Mouse (Mus musculus) limb, embryonic 14.5 days (tissue): ENCODE data around the gene Clec2g. TPM values are rescaled to one million over a fixed set of nuclear protein-coding genes. Genes with fewer than 3 reads are reported as not detected.

Experiments used
- ATAC-seq: fragments of 200-750 bp; cut with Nextera tagmentation; 2 replicates; pipeline ENCODE4 v1.8.0; 2017; ENCODE audit warnings: low read depth, moderate number of reproducible peaks, moderate TSS enrichment; ENCODE audit not compliant: low FRiP score
- DNase-seq: peaks from one replicate; pipeline ENCODE4 v3.0.0-alpha.2; 2015; ENCODE audit warnings: low spot score
- H3K27ac ChIP-seq: fragments of 300-500 bp; sonication (generic); replicated peaks from 2 replicates; pipeline ENCODE4 v1.5.1; 2014; ENCODE audit warnings: low read depth, mild to moderate bottlenecking, low read length, moderate library complexity, mixed read lengths
- H3K27me3 ChIP-seq: fragments of 300-500 bp; sonication (generic); 2 replicates; pipeline ENCODE4 v1.6.1; 2014; ENCODE audit warnings: low read length, mixed read lengths; ENCODE audit not compliant: control insufficient read depth, insufficient read depth
- H3K36me3 ChIP-seq: fragments of 300-500 bp; sonication (generic); 2 replicates; pipeline ENCODE4 v1.6.1; 2014; ENCODE audit warnings: mild to moderate bottlenecking, low read length, moderate library complexity, mixed read lengths; ENCODE audit not compliant: control insufficient read depth, insufficient read depth
- H3K4me1 ChIP-seq: fragments of 300-500 bp; sonication (generic); 2 replicates; pipeline ENCODE4 v1.6.1; 2014; ENCODE audit warnings: antibody characterized with exemption, low read length, mixed read lengths; ENCODE audit not compliant: control insufficient read depth, insufficient read depth
- H3K4me2 ChIP-seq: fragments of 300-500 bp; sonication (generic); replicated peaks from 2 replicates; pipeline ENCODE4 v1.6.1; 2014; ENCODE audit warnings: low read depth, mild to moderate bottlenecking, low read length, moderate library complexity; ENCODE audit not compliant: severe bottlenecking
- H3K4me3 ChIP-seq: fragments of 300-500 bp; sonication (generic); replicated peaks from 2 replicates; pipeline ENCODE4 v1.5.1; 2014; ENCODE audit warnings: low read length
- H3K9ac ChIP-seq: fragments of 300-500 bp; sonication (generic); 2 replicates; pipeline ENCODE4 v1.6.1; 2014; ENCODE audit warnings: mild to moderate bottlenecking, low read depth, low read length, moderate library complexity; ENCODE audit not compliant: severe bottlenecking
- H3K9me3 ChIP-seq: fragments of 300-500 bp; sonication (generic); 2 replicates; pipeline ENCODE4 v1.6.1; 2016; ENCODE audit warnings: low read length; ENCODE audit not compliant: control insufficient read depth
- POLR2A ChIP-seq: fragments of 200-500 bp; IDR thresholded peaks from 2 replicates; pipeline ENCODE4 v1.8.0; 2012; ENCODE audit warnings: inconsistent platforms, mild to moderate bottlenecking, moderate library complexity, borderline replicate concordance; ENCODE audit not compliant: insufficient read depth, insufficient read length; ENCODE audit errors: extremely low read depth
- WGBS: fragments of 180-500 bp; shearing (Covaris S2); extraction: QIAGEN DNeasy Blood & Tissue Kit; methylation state at CpG from one replicate; pipeline ENCODE4 v1.1.7; 2014; 5-methylcytosine and 5-hydroxymethylcytosine counted together
- polyA plus RNA-seq, 2 experiments: library from polyadenylated mRNA; depleted of rRNA in 1 of 2; stranded (reverse) in 1 of 2; unstranded in 1 of 2; fragments of >200 nt; fragmentation: Nextera tagmentation in 1 of 2; extraction: Ambion mirVana in 1 of 2; gene quantifications; 2 replicates each; pipeline versions ENCODE4 v1.2.1 to v1.2.3; 2012 to 2014

The Clec2g gene
- polyA plus RNA-seq, 2 experiments: 1.1 to 1.7 TPM

GRCm38 (mm10) chr6:128993221-128993620, 59.0 kb downstream of the Clec2g start:
- TF ChIP-seq POLR2A: no peak
- no peak for ATAC-seq
- H3K9ac ChIP-seq: no peak overlapping the region
- 77% methylated on average over 2 of the region's 2 CpGs for WGBS
- H3K36me3 ChIP-seq: no peaks in the 10 kb centered on the region
- no peak for DNase-seq
- H3K4me2 ChIP-seq: no peak overlapping the region
- H3K27me3 ChIP-seq: no peaks in the 10 kb centered on the region
- peaks cover 3% of the 10 kb centered on the region; the same call in 1 of the 2 replicates for H3K4me1 ChIP-seq
- H3K27ac ChIP-seq: no peak overlapping the region
- H3K4me3 ChIP-seq: no peak overlapping the region
- H3K9me3 ChIP-seq: no peaks in the 10 kb centered on the region

- H3K4me1 ChIP-seq: peaks cover 3% of the 10 kb centered on the region; the same call in 1 of the 2 replicates
- H3K4me2 ChIP-seq: no peak overlapping the region
- no peak overlapping the region for H3K9ac ChIP-seq
- no peaks in the 10 kb centered on the region for H3K27me3 ChIP-seq
- DNase-seq (no peak), ATAC-seq (no peak)
- H3K4me3 ChIP-seq: no peak overlapping the region
- no peaks in the 10 kb centered on the region for H3K9me3 ChIP-seq
- no peak for TF ChIP-seq POLR2A
- no peak overlapping the region for H3K27ac ChIP-seq
- WGBS: 59% methylated on average over 4 of the region's 4 CpGs
- no peaks in the 10 kb centered on the region for H3K36me3 ChIP-seq
These were observed 60.2 kb downstream of the Clec2g start for GRCm38 (mm10) chr6:128994336-128994735.

DNA sequence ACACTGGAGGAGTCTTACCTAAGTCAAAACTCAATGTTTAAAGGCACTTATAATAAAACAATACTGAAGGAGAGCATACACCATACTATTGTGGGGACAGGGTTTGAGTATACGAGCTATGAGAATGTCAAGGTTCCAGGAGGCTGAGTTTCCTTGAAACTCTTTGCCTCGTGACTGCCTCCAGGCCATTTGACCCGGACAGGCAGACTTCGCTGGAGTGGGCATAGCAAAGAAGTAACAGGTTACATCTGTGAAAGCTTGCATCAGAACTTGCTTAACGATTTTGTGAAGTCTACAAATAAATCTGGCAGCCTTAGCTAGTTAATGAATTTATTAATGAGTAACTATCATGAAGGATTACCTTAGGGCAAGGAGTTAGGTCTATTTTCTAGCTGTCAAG, 60.6 kb downstream of the Clec2g start:
- no peaks in the 10 kb centered on the region for H3K9me3 ChIP-seq
- no peak for TF ChIP-seq POLR2A
- H3K27ac ChIP-seq: no peak overlapping the region
- H3K9ac ChIP-seq: no peak overlapping the region
- no peaks in the 10 kb centered on the region for H3K36me3 ChIP-seq
- H3K4me1 ChIP-seq: peaks cover 3% of the 10 kb centered on the region; the same call in 1 of the 2 replicates
- ATAC-seq (no peak), DNase-seq (no peak)
- 60% methylated on average over 5 of the region's 5 CpGs for WGBS
- no peaks in the 10 kb centered on the region for H3K27me3 ChIP-seq
- H3K4me3 ChIP-seq: no peak overlapping the region
- no peak overlapping the region for H3K4me2 ChIP-seq

- ATAC-seq (no peak), DNase-seq (no peak)
- WGBS: 85% methylated on average over 7 of the region's 7 CpGs
- no peaks in the 10 kb centered on the region for H3K27me3 ChIP-seq
- H3K4me3 ChIP-seq: no peak overlapping the region
- no peaks in the 10 kb centered on the region for H3K9me3 ChIP-seq
- no peak overlapping the region for H3K27ac ChIP-seq
- H3K4me2 ChIP-seq: no peak overlapping the region
- H3K4me1 ChIP-seq: peaks cover 3% of the 10 kb centered on the region; the same call in 1 of the 2 replicates
- no peak for TF ChIP-seq POLR2A
- no peaks in the 10 kb centered on the region for H3K36me3 ChIP-seq
- no peak overlapping the region for H3K9ac ChIP-seq
These were observed 61.3 kb downstream of the Clec2g start for GRCm38 (mm10) chr6:128995250-128996053.

GRCm38 (mm10) chr6:128996054-128996767, 62.0 kb downstream of the Clec2g start:
- H3K4me2 ChIP-seq: no peak overlapping the region
- DNase-seq: no peak
- ATAC-seq: no peak
- H3K27me3 ChIP-seq: no peaks in the 10 kb centered on the region
- H3K4me1 ChIP-seq: peaks cover 3% of the 10 kb centered on the region; the same call in 1 of the 2 replicates
- TF ChIP-seq POLR2A: no peak
- no peaks in the 10 kb centered on the region for H3K36me3 ChIP-seq
- H3K9ac ChIP-seq: no peak overlapping the region
- WGBS: 64% methylated on average over 3 of the region's 3 CpGs
- no peak overlapping the region for H3K27ac ChIP-seq
- H3K4me3 ChIP-seq: no peak overlapping the region
- H3K9me3 ChIP-seq: no peaks in the 10 kb centered on the region
